Mouse (Mus musculus): ENCODE data around the gene Epb41l2. TPM values are rescaled to one million over a fixed set of nuclear protein-coding genes. Genes with fewer than 3 reads are reported as not detected.

The Epb41l2 gene
- polyA plus RNA-seq, 1 experiment from 2014 or later, result 25.6 TPM

DNA sequence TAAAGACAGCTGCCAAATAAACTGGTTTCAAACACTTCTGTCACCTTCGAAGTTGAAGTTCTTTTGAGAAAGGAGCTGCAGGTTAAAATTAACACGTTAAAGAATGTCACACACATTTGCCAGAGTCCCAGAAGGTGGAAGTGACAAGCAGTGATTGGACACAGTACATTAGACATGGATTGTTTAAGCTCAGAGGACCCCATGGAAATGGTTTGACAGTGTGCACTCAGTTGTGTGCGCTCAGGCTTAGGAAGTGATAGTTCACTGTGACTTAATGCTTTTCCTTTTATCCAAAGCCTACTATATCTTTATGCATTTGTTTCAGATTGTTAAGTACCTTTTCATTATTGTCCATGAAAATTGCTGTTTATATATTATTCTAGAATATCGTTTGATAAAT lies 89.1 kb downstream of the Epb41l2 start:
- Histone ChIP-seq H3K27ac (no peak overlapping the region), H3K4me2 (replicated peaks) (no peak overlapping the region), H3K9me3 (no peaks in the 10 kb centered on the region), H3K36me3 (no peaks in the 10 kb centered on the region), H3K4me3 (replicated peaks) (no peak overlapping the region), H3K27me3 (no peaks in the 10 kb centered on the region), H3K9ac (replicated peaks) (no peak overlapping the region), H3K4me1 (replicated peaks) (peaks cover 5% of the 10 kb centered on the region; the same call in 1 of the 2 replicates)
- 63% methylated on average over 4 of the region's 4 CpGs for WGBS
- ATAC-seq, result no peak

DNA sequence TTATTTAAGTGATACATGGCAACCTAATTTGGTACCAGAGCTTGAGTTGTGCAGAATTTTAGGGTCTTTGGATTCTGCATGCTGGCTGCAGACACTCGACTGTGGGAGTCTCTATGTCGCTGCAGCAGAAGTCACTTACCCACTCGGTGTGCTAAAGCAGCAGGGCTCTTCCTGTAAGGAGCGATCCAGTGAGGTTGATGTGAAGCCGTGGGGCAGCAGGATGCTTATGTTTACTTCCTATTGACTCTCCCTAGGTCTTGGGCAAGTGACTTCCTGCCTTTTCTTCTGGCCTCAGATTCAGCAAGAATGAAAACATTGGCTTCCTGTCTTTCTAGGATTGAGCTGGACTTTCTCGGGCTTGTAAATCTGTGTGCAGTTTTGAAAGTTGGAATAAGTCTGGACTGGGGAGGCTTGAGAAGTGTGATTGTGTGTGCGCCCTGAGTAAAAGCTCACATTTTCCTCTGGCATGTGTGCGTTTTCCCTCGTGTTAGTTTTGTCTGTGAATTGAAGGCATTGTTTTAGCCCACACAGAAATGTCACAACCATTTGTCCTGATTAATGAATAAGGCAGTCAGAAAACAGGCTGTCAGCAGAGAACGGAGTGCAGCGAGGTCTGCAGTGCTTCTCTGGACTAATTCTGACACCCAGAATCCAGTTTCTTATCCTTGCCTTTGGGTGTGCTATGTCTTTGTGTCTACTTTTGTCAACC lies 89.9 kb downstream of the Epb41l2 start:
- no peak overlapping the region for H3K4me2 ChIP-seq (replicated peaks)
- no peaks in the 10 kb centered on the region for H3K36me3 ChIP-seq
- H3K9ac ChIP-seq (replicated peaks), result no peak overlapping the region
- 0 out of 2 replicates have a peak overlapping the region, but pooled peaks have one; percentile 39 for H3K27ac ChIP-seq
- ATAC-seq, result no peak
- peaks cover 5% of the 10 kb centered on the region; the same call in 1 of the 2 replicates for H3K4me1 ChIP-seq (replicated peaks)
- 76% methylated on average over 11 of the region's 11 CpGs for WGBS
- no peaks in the 10 kb centered on the region for H3K27me3 ChIP-seq
- no peak overlapping the region for H3K4me3 ChIP-seq (replicated peaks)
- no peaks in the 10 kb centered on the region for H3K9me3 ChIP-seq

- no peak for ATAC-seq
- H3K4me2 ChIP-seq (replicated peaks), result no peak overlapping the region
- WGBS, result 78% methylated on average over 9 of the region's 9 CpGs
Measured at GRCm38 (mm10) chr10:25453150-25453549, 93.6 kb downstream of the Epb41l2 start.

GRCm38 (mm10) chr10:25453772-25454171 lies 94.2 kb downstream of the Epb41l2 start:
- no peak for ATAC-seq
- H3K9ac ChIP-seq (replicated peaks), result no peak overlapping the region
- H3K36me3 ChIP-seq, result no peaks in the 10 kb centered on the region
- H3K4me2 ChIP-seq (replicated peaks), result no peak overlapping the region
- 95% methylated on average over 10 of the region's 10 CpGs for WGBS
- H3K4me1 ChIP-seq (replicated peaks), result no peaks in the 10 kb centered on the region
- H3K27ac ChIP-seq, result no peak overlapping the region
- H3K4me3 ChIP-seq (replicated peaks), result no peak overlapping the region
- no peaks in the 10 kb centered on the region for H3K27me3 ChIP-seq
- H3K9me3 ChIP-seq, result no peaks in the 10 kb centered on the region

More at GRCm38 (mm10) chr10:25453150-25453549, 93.6 kb downstream of the Epb41l2 start:
- Histone ChIP-seq H3K4me3 (replicated peaks) (no peak overlapping the region), H3K27ac (no peak overlapping the region), H3K9ac (replicated peaks) (no peak overlapping the region; the same call in 1 of the 2 replicates), H3K4me1 (replicated peaks) (no peaks in the 10 kb centered on the region), H3K27me3 (no peaks in the 10 kb centered on the region), H3K9me3 (no peaks in the 10 kb centered on the region), H3K36me3 (no peaks in the 10 kb centered on the region)

GRCm38 (mm10) chr10:25457118-25457517 lies 97.5 kb downstream of the Epb41l2 start:
- Histone ChIP-seq H3K27me3 (no peaks in the 10 kb centered on the region), H3K4me2 (replicated peaks) (no peak overlapping the region), H3K9ac (replicated peaks) (no peak overlapping the region), H3K9me3 (no peaks in the 10 kb centered on the region), H3K4me3 (replicated peaks) (no peak overlapping the region), H3K36me3 (no peaks in the 10 kb centered on the region), H3K27ac (no peak overlapping the region), H3K4me1 (replicated peaks) (no peaks in the 10 kb centered on the region)
- ATAC-seq, result no peak
- 91% methylated on average over 6 of the region's 6 CpGs for WGBS

GRCm38 (mm10) chr10:25457996-25458395 lies 98.4 kb downstream of the Epb41l2 start:
- H3K4me2 ChIP-seq (replicated peaks), result no peak overlapping the region
- H3K4me1 ChIP-seq (replicated peaks), result no peaks in the 10 kb centered on the region
- H3K9me3 ChIP-seq, result no peaks in the 10 kb centered on the region
- no peak overlapping the region for H3K27ac ChIP-seq
- no peaks in the 10 kb centered on the region for H3K36me3 ChIP-seq
- ATAC-seq, result no peak
- no peaks in the 10 kb centered on the region for H3K27me3 ChIP-seq
- whole genome bisulfite sequencing, result 82% methylated on average over 4 of the region's 4 CpGs
- H3K4me3 ChIP-seq (replicated peaks), result no peak overlapping the region
- H3K9ac ChIP-seq (replicated peaks), result no peak overlapping the region

DNA sequence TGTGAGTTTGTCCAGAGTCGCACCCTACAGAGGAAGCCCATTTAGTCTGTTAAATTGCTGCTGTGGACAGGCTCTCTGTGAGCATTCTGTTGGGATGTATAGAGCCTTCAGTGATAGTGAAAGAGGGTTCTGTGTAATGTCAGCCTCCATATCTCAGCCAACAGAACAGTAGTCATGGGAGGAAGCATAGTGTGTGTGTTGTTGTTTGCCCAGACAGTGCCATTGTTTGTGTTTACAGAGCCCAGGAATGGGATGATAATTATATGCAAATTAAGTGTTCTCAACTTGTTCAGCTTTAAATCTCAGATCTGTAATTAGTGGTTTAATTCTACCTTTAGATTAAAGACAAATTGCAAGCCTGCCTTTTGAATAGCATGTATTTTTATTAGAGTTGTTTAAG lies 102.2 kb downstream of the Epb41l2 start:
- H3K27ac ChIP-seq, result no peak overlapping the region
- no peak overlapping the region for H3K9ac ChIP-seq (replicated peaks)
- H3K27me3 ChIP-seq, result no peaks in the 10 kb centered on the region
- no peak overlapping the region for H3K4me3 ChIP-seq (replicated peaks)
- H3K4me1 ChIP-seq (replicated peaks), result no peaks in the 10 kb centered on the region
- H3K36me3 ChIP-seq, result no peaks in the 10 kb centered on the region
- 96% methylated on average over 1 of the region's 1 CpGs for WGBS
- H3K9me3 ChIP-seq, result no peaks in the 10 kb centered on the region
- ATAC-seq, result no peak
- H3K4me2 ChIP-seq (replicated peaks), result no peak overlapping the region

GRCm38 (mm10) chr10:25462669-25463068 lies 103.1 kb downstream of the Epb41l2 start:
- H3K27me3 ChIP-seq, result no peaks in the 10 kb centered on the region
- no peak for ATAC-seq
- no peak overlapping the region for H3K27ac ChIP-seq
- no peaks in the 10 kb centered on the region for H3K9me3 ChIP-seq
- H3K4me2 ChIP-seq (replicated peaks), result no peak overlapping the region
- WGBS, result 86% methylated on average over 3 of the region's 3 CpGs
- H3K9ac ChIP-seq (replicated peaks), result no peak overlapping the region
- no peak overlapping the region for H3K4me3 ChIP-seq (replicated peaks)
- no peaks in the 10 kb centered on the region for H3K4me1 ChIP-seq (replicated peaks)
- no peaks in the 10 kb centered on the region for H3K36me3 ChIP-seq

GRCm38 (mm10) chr10:25466493-25466892 lies 106.9 kb downstream of the Epb41l2 start:
- ATAC-seq, result no peak
- H3K4me2 ChIP-seq (replicated peaks), result no peak overlapping the region
- no peak overlapping the region for H3K4me3 ChIP-seq (replicated peaks)
- H3K27ac ChIP-seq, result no peak overlapping the region
- H3K9me3 ChIP-seq, result no peaks in the 10 kb centered on the region
- H3K27me3 ChIP-seq, result no peaks in the 10 kb centered on the region
- WGBS, result 75% methylated on average over 2 of the region's 2 CpGs
- no peaks in the 10 kb centered on the region for H3K4me1 ChIP-seq (replicated peaks)
- no peaks in the 10 kb centered on the region for H3K36me3 ChIP-seq
- no peak overlapping the region for H3K9ac ChIP-seq (replicated peaks)

GRCm38 (mm10) chr10:25471944-25472343 lies 112.3 kb downstream of the Epb41l2 start:
- H3K9me3 ChIP-seq, result no peaks in the 10 kb centered on the region
- no peak for ATAC-seq
- H3K4me2 ChIP-seq (replicated peaks), result no peak overlapping the region
- H3K27ac ChIP-seq, result no peak overlapping the region
- H3K9ac ChIP-seq (replicated peaks), result no peak overlapping the region
- WGBS, result 97% methylated on average over 2 of the region's 2 CpGs
- H3K36me3 ChIP-seq, result no peaks in the 10 kb centered on the region
- H3K4me1 ChIP-seq (replicated peaks), result no peaks in the 10 kb centered on the region
- H3K27me3 ChIP-seq, result no peaks in the 10 kb centered on the region
- H3K4me3 ChIP-seq (replicated peaks), result no peak overlapping the region

GRCm38 (mm10) chr10:25479716-25480115 lies 120.1 kb downstream of the Epb41l2 start:
- no peaks in the 10 kb centered on the region for H3K36me3 ChIP-seq
- H3K4me3 ChIP-seq (replicated peaks), result no peak overlapping the region
- H3K4me1 ChIP-seq (replicated peaks), result 0 out of 2 replicates have a peak, but pooled peaks cover 4% of the 10 kb centered on the region
- H3K27ac ChIP-seq, result no peak overlapping the region
- WGBS, result 97% methylated on average over 3 of the region's 3 CpGs
- H3K9ac ChIP-seq (replicated peaks), result no peak overlapping the region
- H3K9me3 ChIP-seq, result no peaks in the 10 kb centered on the region
- no peaks in the 10 kb centered on the region for H3K27me3 ChIP-seq
- no peak for ATAC-seq
- H3K4me2 ChIP-seq (replicated peaks), result no peak overlapping the region

DNA sequence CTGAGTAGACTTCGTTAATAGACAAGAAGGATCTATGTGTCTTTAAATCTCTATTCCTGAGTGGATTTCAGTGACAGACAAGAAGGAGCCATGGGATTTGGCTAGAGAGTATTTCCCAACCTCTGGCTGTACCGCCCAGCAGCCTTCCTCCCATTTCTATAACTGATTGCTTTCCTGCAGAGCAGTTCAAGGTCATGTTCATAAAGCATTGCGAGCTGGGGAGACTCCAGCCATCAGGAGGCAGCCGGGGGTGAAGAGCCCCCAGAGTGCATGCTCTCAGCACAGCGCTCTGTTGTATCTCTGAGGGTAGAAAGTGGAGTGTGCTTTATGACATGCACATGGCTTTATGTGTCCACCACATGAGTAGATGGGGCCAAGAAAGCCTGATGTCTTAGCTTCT lies 123.2 kb downstream of the Epb41l2 start:
- 68% methylated on average over 5 of the region's 5 CpGs for WGBS
- no peak overlapping the region for H3K4me3 ChIP-seq (replicated peaks)
- no peaks in the 10 kb centered on the region for H3K9me3 ChIP-seq
- no peak overlapping the region for H3K4me2 ChIP-seq (replicated peaks)
- 0 out of 2 replicates have a peak, but pooled peaks cover 4% of the 10 kb centered on the region for H3K4me1 ChIP-seq (replicated peaks)
- no peaks in the 10 kb centered on the region for H3K36me3 ChIP-seq
- no peaks in the 10 kb centered on the region for H3K27me3 ChIP-seq
- ATAC-seq, result no peak
- no peak overlapping the region for H3K9ac ChIP-seq (replicated peaks)
- H3K27ac ChIP-seq, result no peak overlapping the region

DNA sequence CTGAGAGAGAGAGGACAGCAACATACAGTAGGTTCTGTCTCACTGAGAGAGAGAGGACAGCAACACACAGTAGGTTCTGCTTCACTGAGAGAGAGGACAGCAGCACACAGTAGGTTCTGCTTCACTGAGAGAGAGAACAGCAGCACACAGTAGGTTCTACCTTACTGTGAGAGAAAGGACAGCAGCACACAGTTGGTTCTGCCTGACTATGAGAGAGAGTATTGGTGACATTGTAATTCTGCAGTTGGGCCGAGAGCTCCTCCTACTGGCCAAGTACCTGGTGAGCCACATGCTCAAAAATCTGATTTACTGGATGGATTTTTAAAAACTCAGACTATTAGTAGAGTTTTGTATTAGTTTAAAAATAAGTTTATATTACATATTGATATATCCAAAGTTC lies 128.9 kb downstream of the Epb41l2 start:
- no peaks in the 10 kb centered on the region for H3K27me3 ChIP-seq
- no peak overlapping the region for H3K27ac ChIP-seq
- H3K4me2 ChIP-seq (replicated peaks), result no peak overlapping the region
- H3K36me3 ChIP-seq, result no peaks in the 10 kb centered on the region
- H3K9me3 ChIP-seq, result no peaks in the 10 kb centered on the region
- ATAC-seq, result peak; percentile 62
- H3K4me1 ChIP-seq (replicated peaks), result no peaks in the 10 kb centered on the region
- H3K4me3 ChIP-seq (replicated peaks), result no peak overlapping the region
- no peak overlapping the region for H3K9ac ChIP-seq (replicated peaks)
- WGBS, result 17% methylated on average over 1 of the region's 1 CpGs
